Mouse (Mus musculus): ENCODE results near the gene Gstp2. TPM values are rescaled to one million over a fixed set of nuclear protein-coding genes. Genes with fewer than 3 reads are reported as not detected.
A peak's percentile ranks its signal among the peaks of the same experiment; 100 is the strongest.

The Gstp2 gene
- polyA plus RNA-seq, 1 experiment from 2014 or later, result 7.3 TPM

GRCm38 (mm10) chr19:4018743-4019583 is 26.9 kb downstream of the Gstp2 start:
- Histone ChIP-seq H3K27me3 (replicated peaks) (no peaks in the 10 kb centered on the region), H3K27ac (no peak overlapping the region), H3K36me3 (no peaks in the 10 kb centered on the region), H3K4me3 (no peak overlapping the region), H3K9me3 (replicated peaks) (no peaks in the 10 kb centered on the region), H3K4me1 (peaks cover 42% of the 10 kb centered on the region), H3K9ac (no peak overlapping the region), H3K4me2 (0 out of 2 replicates have a peak overlapping the region, but pooled peaks have one; percentile 6)
- ATAC-seq, result peak; percentile 63
- 39% methylated on average over 18 of the region's 18 CpGs for WGBS (ENCODE audit: insufficient replicate concordance)

DNA sequence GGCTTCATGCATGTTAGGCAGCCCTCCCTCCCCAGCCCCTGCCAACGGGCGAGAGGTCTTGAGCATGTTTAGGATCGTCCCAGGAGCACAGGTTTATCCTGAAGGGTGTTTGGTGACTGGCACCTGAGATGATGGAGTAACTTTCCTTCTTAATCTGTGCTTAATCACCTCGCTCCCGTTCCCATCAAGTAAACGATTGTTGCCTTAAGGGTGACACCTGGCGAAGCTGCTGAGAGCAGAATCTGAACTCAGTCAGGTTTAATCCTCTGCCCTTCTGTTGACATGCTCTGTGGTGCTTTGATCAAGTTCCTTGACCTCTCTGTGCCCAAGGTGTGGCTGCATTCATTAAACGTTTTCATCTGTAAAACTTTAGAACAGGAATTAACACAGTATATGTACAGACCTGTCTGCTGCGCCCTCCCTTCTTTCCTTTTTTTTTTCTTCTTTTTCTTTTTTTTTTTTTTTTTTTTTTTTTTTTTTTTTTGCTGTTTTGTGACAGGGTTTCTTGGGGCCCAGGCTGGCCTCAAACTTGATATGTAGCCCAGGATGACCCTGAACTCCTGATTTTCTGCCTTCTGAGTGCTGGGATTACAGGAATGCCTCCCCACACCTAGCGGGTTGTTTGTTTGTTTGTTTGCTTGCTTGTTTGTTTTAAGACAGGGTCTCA is 27.8 kb downstream of the Gstp2 start:
- peaks cover 51% of the 10 kb centered on the region for H3K4me1 ChIP-seq
- ATAC-seq, result no peak
- WGBS (ENCODE audit: insufficient replicate concordance), result 62% methylated on average over 10 of the region's 10 CpGs

DNA sequence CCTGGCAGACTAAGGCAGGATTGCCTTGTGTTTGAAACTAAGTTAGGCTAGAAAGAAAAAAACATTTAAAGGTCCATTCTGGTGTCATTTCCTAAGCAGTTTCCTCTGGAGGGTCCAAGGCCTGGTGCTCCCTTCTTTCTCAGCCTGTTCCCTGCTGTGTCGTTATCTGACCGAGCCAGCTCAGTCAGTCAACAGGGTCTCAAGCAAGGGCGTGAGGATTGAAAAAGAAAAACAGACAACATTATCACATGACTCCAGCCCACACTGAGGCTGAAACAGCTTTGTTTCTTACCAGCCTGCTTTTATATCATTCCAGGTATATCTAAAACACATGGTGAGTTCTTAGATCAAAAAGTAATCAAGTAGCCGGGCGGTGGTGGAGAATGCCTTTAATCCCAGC is 30.2 kb downstream of the Gstp2 start:
- peak overlapping the region; percentile 23 for H3K9ac ChIP-seq
- WGBS (ENCODE audit: insufficient replicate concordance), result 19% methylated on average over 5 of the region's 5 CpGs
- H3K9me3 ChIP-seq (replicated peaks), result no peaks in the 10 kb centered on the region
- H3K4me2 ChIP-seq, result peak overlapping the region; percentile 24
- peaks cover 65% of the 10 kb centered on the region for H3K4me1 ChIP-seq
- peak; percentile 44 for ATAC-seq
- H3K36me3 ChIP-seq, result peaks cover 6% of the 10 kb centered on the region
- H3K27me3 ChIP-seq (replicated peaks), result no peaks in the 10 kb centered on the region
- peak overlapping the region; percentile 84 for H3K27ac ChIP-seq
- no peak overlapping the region for H3K4me3 ChIP-seq

More for the DNA sequence above, 27.8 kb downstream of the Gstp2 start:
- H3K4me2 ChIP-seq, result no peak overlapping the region
- H3K27me3 ChIP-seq (replicated peaks), result no peaks in the 10 kb centered on the region
- H3K9ac ChIP-seq, result no peak overlapping the region
- H3K4me3 ChIP-seq, result no peak overlapping the region
- no peaks in the 10 kb centered on the region for H3K9me3 ChIP-seq (replicated peaks)
- H3K27ac ChIP-seq, result no peak overlapping the region
- H3K36me3 ChIP-seq, result no peaks in the 10 kb centered on the region

GRCm38 (mm10) chr19:4014802-4015201 is 31.0 kb downstream of the Gstp2 start:
- H3K9me3 ChIP-seq (replicated peaks), result no peaks in the 10 kb centered on the region
- H3K9ac ChIP-seq, result peak overlapping the region; percentile 45
- H3K4me3 ChIP-seq, result no peak overlapping the region
- H3K36me3 ChIP-seq, result peaks cover 15% of the 10 kb centered on the region
- H3K4me1 ChIP-seq, result peaks cover 64% of the 10 kb centered on the region
- peak overlapping the region; percentile 84 for H3K27ac ChIP-seq
- no peak overlapping the region for H3K4me2 ChIP-seq
- no peaks in the 10 kb centered on the region for H3K27me3 ChIP-seq (replicated peaks)
- ATAC-seq, result no peak

- ATAC-seq, result peak; percentile 42
- H3K9ac ChIP-seq, result peak overlapping the region; percentile 63
- H3K4me2 ChIP-seq, result peak overlapping the region; percentile 83
- H3K4me3 ChIP-seq, result peak overlapping the region; percentile 88
- 10% methylated on average over 9 of the region's 9 CpGs for WGBS (ENCODE audit: insufficient replicate concordance)
- H3K27me3 ChIP-seq (replicated peaks), result no peaks in the 10 kb centered on the region
- H3K4me1 ChIP-seq, result peaks cover 50% of the 10 kb centered on the region
- H3K9me3 ChIP-seq (replicated peaks), result no peaks in the 10 kb centered on the region
- H3K36me3 ChIP-seq, result peaks cover 32% of the 10 kb centered on the region
- peak overlapping the region; percentile 84 for H3K27ac ChIP-seq
Observed at GRCm38 (mm10) chr19:4013066-4013465, 32.8 kb downstream of the Gstp2 start.

DNA sequence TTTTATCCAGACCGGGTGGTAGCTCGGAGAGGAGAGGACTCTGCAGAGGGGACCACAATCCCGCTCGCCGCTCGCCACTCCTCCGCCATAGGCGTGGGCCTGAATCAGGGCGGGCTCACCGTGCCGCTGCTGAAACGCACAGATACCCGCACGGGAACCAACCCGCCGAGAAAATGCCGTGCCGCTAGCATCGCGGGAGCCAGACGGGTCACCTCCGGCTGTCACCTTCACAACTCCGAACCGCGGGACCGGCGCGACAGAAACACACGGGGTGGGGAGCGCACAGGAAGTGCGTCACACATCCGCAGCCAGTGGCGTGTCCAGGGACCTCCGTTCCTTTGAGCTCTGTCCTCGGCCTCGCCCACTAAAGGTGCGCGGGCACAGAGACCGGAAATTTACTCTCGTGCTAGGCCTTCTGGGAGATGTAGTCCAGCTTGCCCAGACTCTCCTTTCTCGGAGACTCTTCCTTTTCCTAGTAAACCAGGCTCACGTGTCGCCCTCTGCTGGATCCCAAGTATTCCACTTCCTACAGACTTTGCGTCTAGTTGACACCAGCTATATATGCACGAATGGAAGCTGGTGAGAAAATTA is 33.3 kb downstream of the Gstp2 start, which contains the start of gene Ndufv1:
TSS of gene Ndufv1 (minus strand) at position 375 of the 591 bp plus-strand sequence.
- peak within 1 kb of the TSS; percentile 84 for H3K27ac ChIP-seq
- no peaks in the 10 kb centered on the region for H3K27me3 ChIP-seq (replicated peaks)
- peak within 1 kb of the TSS; percentile 83 for H3K4me2 ChIP-seq
- peak within 1 kb of the TSS; percentile 88 for H3K4me3 ChIP-seq
- H3K36me3 ChIP-seq, result peaks cover 38% of the 10 kb centered on the region
- H3K9me3 ChIP-seq (replicated peaks), result no peaks in the 10 kb centered on the region
- peaks cover 50% of the 10 kb centered on the region for H3K4me1 ChIP-seq
- WGBS (ENCODE audit: insufficient replicate concordance), result under 1% methylated on average over 45 of the region's 45 CpGs
- peak within 1 kb of the TSS; percentile 82 for H3K9ac ChIP-seq
- ATAC-seq, result peak; percentile 98

GRCm38 (mm10) chr19:4011086-4011485 is 34.7 kb downstream of the Gstp2 start:
- Histone ChIP-seq H3K4me1 (peaks cover 45% of the 10 kb centered on the region), H3K4me3 (peak overlapping the region; percentile 88), H3K4me2 (peak overlapping the region; percentile 83), H3K9me3 (replicated peaks) (no peaks in the 10 kb centered on the region), H3K27ac (no peak overlapping the region), H3K36me3 (peaks cover 52% of the 10 kb centered on the region), H3K27me3 (replicated peaks) (no peaks in the 10 kb centered on the region), H3K9ac (peak overlapping the region; percentile 82)
- no peak for ATAC-seq
- WGBS (ENCODE audit: insufficient replicate concordance), result 85% methylated on average over 5 of the region's 5 CpGs

DNA sequence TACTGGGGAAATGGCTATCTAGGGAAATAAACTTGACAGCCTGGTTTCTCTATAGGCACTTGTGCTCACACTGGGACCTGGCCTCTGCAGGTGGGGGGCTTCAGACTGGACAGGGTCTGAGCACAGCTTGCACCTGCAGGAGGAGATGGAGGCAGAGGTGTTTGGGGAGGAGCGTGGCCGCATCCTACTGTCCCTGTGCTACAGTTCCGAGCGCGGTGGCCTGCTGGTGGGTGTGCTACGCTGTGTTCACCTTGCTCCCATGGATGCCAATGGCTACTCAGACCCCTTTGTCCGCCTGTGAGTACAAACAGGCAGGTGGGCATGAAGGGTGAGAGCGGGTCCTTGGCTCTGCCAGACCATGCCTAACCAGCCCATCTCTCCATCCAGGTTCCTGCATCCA is 39.9 kb downstream of the Gstp2 start:
- H3K4me3 ChIP-seq, result no peak overlapping the region
- H3K9ac ChIP-seq, result no peak overlapping the region
- H3K27me3 ChIP-seq (replicated peaks), result no peaks in the 10 kb centered on the region; the same call in 1 of the 2 replicates
- H3K4me2 ChIP-seq, result no peak overlapping the region
- peaks cover 14% of the 10 kb centered on the region for H3K4me1 ChIP-seq
- H3K27ac ChIP-seq, result no peak overlapping the region
- H3K36me3 ChIP-seq, result peaks cover 61% of the 10 kb centered on the region
- WGBS (ENCODE audit: insufficient replicate concordance), result 88% methylated on average over 8 of the region's 8 CpGs
- no peak for ATAC-seq
- H3K9me3 ChIP-seq (replicated peaks), result no peaks in the 10 kb centered on the region

- Histone ChIP-seq H3K4me1 (peaks cover 17% of the 10 kb centered on the region), H3K9ac (no peak overlapping the region), H3K27ac (no peak overlapping the region), H3K9me3 (replicated peaks) (no peaks in the 10 kb centered on the region), H3K4me3 (no peak overlapping the region), H3K27me3 (replicated peaks) (no peaks in the 10 kb centered on the region; the same call in 1 of the 2 replicates), H3K36me3 (peaks cover 52% of the 10 kb centered on the region), H3K4me2 (no peak overlapping the region)
- 81% methylated on average over 9 of the region's 9 CpGs for WGBS (ENCODE audit: insufficient replicate concordance)
- ATAC-seq, result no peak
Observed at GRCm38 (mm10) chr19:4005091-4005490, 40.7 kb downstream of the Gstp2 start.

DNA sequence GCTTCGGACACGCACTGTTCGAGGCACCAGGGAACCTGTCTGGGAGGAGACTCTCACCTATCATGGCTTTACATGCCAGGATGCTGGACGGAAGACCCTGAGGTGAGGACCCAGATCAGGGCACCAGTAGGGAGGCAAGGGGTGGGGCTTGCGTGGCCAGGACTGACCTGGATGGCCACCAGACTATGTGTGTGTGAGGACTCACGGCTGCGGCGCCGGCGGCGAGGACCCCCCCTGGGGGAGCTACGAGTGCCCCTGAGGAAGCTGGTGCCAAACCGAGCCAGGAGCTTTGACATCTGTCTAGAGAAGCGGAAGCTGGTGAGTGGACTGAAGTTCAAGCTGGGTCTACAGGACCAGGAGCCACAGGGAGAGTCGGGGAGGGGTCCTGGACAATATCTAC is 41.5 kb downstream of the Gstp2 start:
- Histone ChIP-seq H3K4me3 (no peak overlapping the region), H3K4me2 (no peak overlapping the region), H3K4me1 (peaks cover 23% of the 10 kb centered on the region), H3K27me3 (replicated peaks) (no peaks in the 10 kb centered on the region; the same call in 1 of the 2 replicates), H3K27ac (no peak overlapping the region), H3K9ac (no peak overlapping the region), H3K9me3 (replicated peaks) (no peaks in the 10 kb centered on the region), H3K36me3 (peaks cover 44% of the 10 kb centered on the region)
- WGBS (ENCODE audit: insufficient replicate concordance), result 78% methylated on average over 15 of the region's 15 CpGs
- no peak for ATAC-seq

DNA sequence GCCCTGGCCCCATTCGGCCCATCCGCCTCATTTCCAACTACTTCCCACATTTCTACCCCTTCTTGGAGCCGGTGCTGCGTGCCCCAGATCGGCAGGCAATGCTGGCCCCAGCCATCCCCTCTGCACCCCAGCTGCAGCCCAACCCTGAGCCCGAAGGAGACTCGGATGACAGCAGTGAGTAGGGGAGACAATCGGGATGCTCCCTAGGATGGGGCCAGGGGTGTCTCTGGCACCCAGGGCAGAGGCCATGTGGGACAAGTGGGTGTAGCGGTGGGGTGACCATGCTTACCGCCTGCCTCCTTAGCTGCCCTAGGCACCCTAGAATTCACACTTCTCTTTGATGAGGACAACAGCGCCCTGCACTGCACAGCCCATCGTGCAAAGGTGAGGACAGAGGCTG is 42.2 kb downstream of the Gstp2 start:
- Histone ChIP-seq H3K4me2 (no peak overlapping the region), H3K9ac (no peak overlapping the region), H3K36me3 (peaks cover 38% of the 10 kb centered on the region), H3K27ac (no peak overlapping the region), H3K4me1 (peaks cover 29% of the 10 kb centered on the region), H3K4me3 (no peak overlapping the region), H3K27me3 (replicated peaks) (no peaks in the 10 kb centered on the region; the same call in 1 of the 2 replicates), H3K9me3 (replicated peaks) (no peaks in the 10 kb centered on the region)
- ATAC-seq, result no peak
- 63% methylated on average over 12 of the region's 12 CpGs for WGBS (ENCODE audit: insufficient replicate concordance)

- no peak within 1 kb of the TSS for H3K27ac ChIP-seq
- no peak within 1 kb of the TSS for H3K4me2 ChIP-seq
- WGBS (ENCODE audit: insufficient replicate concordance), result 57% methylated on average over 1 of the region's 1 CpGs
- ATAC-seq, result no peak
- no peaks in the 10 kb centered on the region; the same call in 1 of the 2 replicates for H3K27me3 ChIP-seq (replicated peaks)
- peaks cover 29% of the 10 kb centered on the region for H3K4me1 ChIP-seq
- peaks cover 32% of the 10 kb centered on the region for H3K36me3 ChIP-seq
- no peak within 1 kb of the TSS for H3K9ac ChIP-seq
- no peak within 1 kb of the TSS for H3K4me3 ChIP-seq
- H3K9me3 ChIP-seq (replicated peaks), result no peaks in the 10 kb centered on the region
Observed at GRCm38 (mm10) chr19:4003112-4003511, 42.7 kb downstream of the Gstp2 start, which contains the start of gene Doc2g. Doc2g (plus strand) TSS chr19:4003313.
